Mouse (Mus musculus) urinary bladder, postnatal 4 days (tissue): ENCODE data around the gene Plekhg4.
A peak's percentile ranks its signal among the peaks of the same experiment; 100 is the strongest.

Source experiments
- DNase-seq, 2 experiments: peaks; one replicate each; pipeline ENCODE4 v3.0.0; 2021 to 2022; ENCODE audit warnings: low spot score in 2 of 2

Gene Plekhg4

GRCm38 (mm10) chr8:105403467-105403866 lies 30.4 kb downstream of the Plekhg4 start:
- no peak for DNase-seq

GRCm38 (mm10) chr8:105404496-105404895 lies 31.4 kb downstream of the Plekhg4 start:
- no peak for DNase-seq

DNA sequence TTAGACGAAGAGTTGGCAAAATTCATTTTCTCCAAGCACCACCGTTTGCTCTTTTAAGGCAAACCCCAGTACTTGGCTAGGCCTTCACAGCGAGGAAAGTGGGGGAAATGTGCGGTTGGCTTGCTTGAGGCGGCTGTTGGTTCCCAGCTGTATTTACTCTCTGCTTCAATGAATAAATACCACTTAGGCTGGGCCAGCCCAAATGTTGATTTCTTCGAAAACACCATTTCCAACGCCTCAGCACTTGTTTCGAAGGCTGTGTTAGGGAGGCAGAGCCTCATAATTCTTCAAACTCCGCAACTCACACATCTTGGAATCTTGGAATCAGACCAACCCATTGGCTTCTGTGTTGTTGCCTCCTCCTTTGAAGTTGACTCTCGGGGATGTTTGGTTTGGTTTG lies 33.3 kb downstream of the Plekhg4 start:
- DNase-seq = no peak

- no peak for DNase-seq
These were observed 35.3 kb downstream of the Plekhg4 start for GRCm38 (mm10) chr8:105408331-105408730.

GRCm38 (mm10) chr8:105409947-105410346 lies 36.9 kb downstream of the Plekhg4 start:
- DNase-seq = no peak

DNA sequence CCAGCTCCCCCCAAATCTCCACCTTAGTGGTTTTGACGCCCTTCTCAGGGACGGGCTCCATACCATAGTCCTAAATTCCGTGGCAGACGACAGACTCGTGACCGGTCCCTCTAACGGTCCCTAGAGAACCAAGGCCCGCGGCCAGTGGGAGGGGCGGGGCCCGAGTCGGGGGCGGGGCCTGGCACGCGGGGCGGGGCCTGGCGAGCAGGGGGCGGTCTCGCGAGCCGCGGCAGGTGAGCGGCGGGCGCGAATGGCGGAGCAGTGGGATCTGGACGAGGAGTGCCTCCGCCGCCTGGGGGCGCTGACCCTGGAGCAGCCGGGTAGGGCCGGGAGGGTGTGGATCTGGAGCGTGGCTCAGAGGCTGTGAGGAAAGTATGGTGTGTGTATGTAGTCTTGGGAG lies 40.3 kb downstream of the Plekhg4 start, which contains the start of the genes Kctd19 and Lrrc36:
Gene Kctd19 (minus strand): TSS at position 112 of the 400 bp plus-strand sequence.
Gene Lrrc36 (plus strand): TSS at position 181 of the 400 bp plus-strand sequence.
- DNase-seq = peak; percentile 51 to 74

DNA sequence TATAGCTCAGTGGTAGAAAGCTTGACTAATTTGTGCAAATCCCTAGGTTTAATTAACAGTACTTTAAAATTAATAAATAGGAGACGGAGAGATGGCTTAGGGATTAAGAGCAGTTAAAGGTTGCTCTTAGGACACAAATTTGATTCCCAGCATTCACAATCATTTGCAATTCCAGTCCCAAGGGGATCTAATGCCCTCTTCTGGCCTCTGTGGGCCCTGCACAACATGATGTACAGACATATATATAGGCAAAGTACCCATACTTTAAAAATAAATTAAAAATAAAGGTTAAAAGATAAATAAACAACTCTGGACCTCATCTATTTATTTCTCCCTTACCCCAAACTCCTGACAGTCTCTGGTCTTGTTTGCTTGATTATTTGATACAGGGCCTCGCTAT lies 45.9 kb downstream of the Plekhg4 start:
- no peak for DNase-seq

DNA sequence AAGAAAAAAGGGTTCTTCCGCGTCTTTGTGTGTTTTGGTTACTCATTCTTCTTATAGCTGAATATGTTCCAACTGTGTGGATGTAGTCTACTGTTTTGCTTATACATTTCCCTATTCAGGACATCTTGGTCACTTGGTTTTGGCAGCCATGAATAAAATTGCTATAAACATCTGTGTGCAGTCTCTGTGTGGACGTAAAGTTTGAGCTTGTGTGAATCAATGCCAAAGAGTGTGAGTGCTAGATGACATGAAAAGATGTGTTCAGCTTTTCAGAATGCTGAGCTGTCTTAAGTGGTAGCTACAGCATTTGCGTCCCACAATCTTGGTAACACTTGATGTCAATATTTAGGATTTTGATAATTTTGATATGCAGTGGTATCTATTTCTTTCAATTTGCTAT lies 46.7 kb downstream of the Plekhg4 start:
- no peak for DNase-seq

DNA sequence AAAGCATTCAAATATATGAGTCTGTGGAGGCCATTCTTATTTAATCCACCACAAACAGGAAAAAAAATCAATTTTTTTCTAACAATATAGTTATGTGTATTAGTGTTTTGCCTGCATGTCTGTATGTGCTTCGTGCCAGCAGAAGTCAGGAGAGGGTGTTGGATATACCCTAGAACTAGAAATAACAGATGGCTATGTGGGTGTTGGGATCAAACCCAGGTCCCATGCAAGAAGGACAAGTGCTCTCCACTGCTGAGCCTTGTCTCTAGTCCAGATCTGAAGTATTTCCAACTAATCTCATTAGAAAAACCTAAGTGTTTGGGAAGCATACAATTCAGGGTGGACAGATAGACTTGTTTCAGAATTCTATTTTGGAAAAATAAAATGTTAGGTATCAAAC lies 48.9 kb downstream of the Plekhg4 start:
- no peak for DNase-seq

GRCm38 (mm10) chr8:105426878-105427277 lies 53.8 kb downstream of the Plekhg4 start:
- no peak for DNase-seq

DNA sequence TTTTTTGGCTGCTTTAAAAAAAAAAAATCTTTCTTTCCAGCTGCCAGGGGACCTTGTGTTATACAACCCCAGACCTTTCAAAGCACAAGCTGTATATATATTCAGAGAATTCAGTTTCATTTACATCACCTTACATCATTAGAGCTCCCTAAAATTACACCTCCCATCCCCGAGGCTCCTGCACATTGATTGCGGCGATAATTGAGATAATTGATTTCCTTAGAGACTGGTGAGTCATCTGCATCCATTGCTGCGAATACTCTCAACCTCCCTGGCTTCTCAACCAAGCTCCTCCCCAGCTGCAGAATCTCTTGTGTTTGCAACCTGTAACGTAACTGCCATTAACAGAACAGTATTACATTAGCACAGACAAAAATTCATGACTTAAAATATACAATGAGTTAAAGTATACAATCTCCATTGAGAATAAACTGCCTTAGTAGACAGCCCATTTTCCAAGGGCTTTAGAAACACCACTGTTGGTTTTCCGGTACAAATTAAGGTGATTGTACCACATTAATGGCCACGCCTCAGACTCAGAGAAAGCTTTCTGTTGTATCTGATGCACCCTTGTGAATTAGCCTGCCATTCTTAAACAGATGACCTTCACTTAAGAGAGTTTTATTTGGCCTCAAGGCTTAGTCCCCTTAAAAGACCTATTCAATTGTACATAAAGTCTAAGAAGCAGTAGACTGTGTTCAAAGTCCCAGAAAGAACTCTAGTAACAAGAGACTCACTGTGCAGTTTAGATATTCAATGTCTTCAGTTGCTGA lies 58.9 kb downstream of the Plekhg4 start:
- DNase-seq = no peak
